Mouse (Mus musculus) lung, postnatal 0 days (tissue): ENCODE results near the gene Cd80. TPM values are rescaled to one million over a fixed set of nuclear protein-coding genes. Genes with fewer than 3 reads are reported as not detected.

Experiments used
- ATAC-seq: fragments of 200-750 bp; cut with Nextera tagmentation; 2 replicates; pipeline ENCODE4 v1.8.0; 2017; ENCODE audit warnings: moderate library complexity
- DNase-seq: peaks from one replicate; pipeline ENCODE4 v3.0.0-alpha.2; 2016; ENCODE audit warnings: low spot score
- H3K27ac ChIP-seq: fragments of 300-500 bp; sonication (generic); 2 replicates; pipeline ENCODE4 v1.5.1; 2014; ENCODE audit warnings: antibody characterized with exemption, mild to moderate bottlenecking, low read length, mixed read lengths
- H3K27me3 ChIP-seq: fragments of 300-500 bp; sonication (generic); replicated peaks from 2 replicates; pipeline ENCODE4 v1.6.1; 2014; ENCODE audit warnings: low read length, mixed read lengths; ENCODE audit not compliant: insufficient read depth
- H3K36me3 ChIP-seq: fragments of 300-500 bp; sonication (generic); 2 replicates; pipeline ENCODE4 v1.6.1; 2014; ENCODE audit warnings: low read length, mixed read lengths; ENCODE audit not compliant: insufficient read depth
- H3K4me1 ChIP-seq: fragments of 300-500 bp; sonication (generic); 2 replicates; pipeline ENCODE4 v1.6.1; 2014; ENCODE audit warnings: antibody characterized with exemption, low read depth, low read length, mixed read lengths; ENCODE audit not compliant: insufficient read depth
- H3K4me2 ChIP-seq: fragments of 300-500 bp; sonication (generic); replicated peaks from 2 replicates; pipeline ENCODE4 v1.6.1; 2014; ENCODE audit warnings: low read depth, mild to moderate bottlenecking, low read length, moderate library complexity, mixed read lengths
- H3K4me3 ChIP-seq: fragments of 300-500 bp; sonication (generic); 2 replicates; pipeline ENCODE4 v1.5.1; 2014; ENCODE audit warnings: low read depth, low read length
- H3K9ac ChIP-seq: fragments of 300-500 bp; sonication (generic); replicated peaks from 2 replicates; pipeline ENCODE4 v1.6.1; 2014; ENCODE audit warnings: low read depth, mild to moderate bottlenecking
- H3K9me3 ChIP-seq: fragments of 300-500 bp; sonication (generic); 2 replicates; pipeline ENCODE4 v1.6.1; 2016; ENCODE audit warnings: low read length, mixed read lengths
- CTCF ChIP-seq: IDR thresholded peaks from 2 replicates; pipeline ENCODE4 v1.5.1; 2016; ENCODE audit warnings: antibody characterized with exemption, mild to moderate bottlenecking
- EP300 ChIP-seq: IDR thresholded peaks from 2 replicates; pipeline ENCODE4 v1.6.1; 2016; ENCODE audit warnings: antibody characterized with exemption, mild to moderate bottlenecking, control low read depth
- WGBS: fragments of 180-500 bp; shearing (Covaris S2); extraction: QIAGEN DNeasy Blood & Tissue Kit; methylation state at CpG from one replicate; pipeline ENCODE4 v1.1.7; 2014; 5-methylcytosine and 5-hydroxymethylcytosine counted together
- polyA plus RNA-seq: library from polyadenylated mRNA; unstranded; fragments of >200 nt; fragmentation: Nextera tagmentation; extraction: Ambion mirVana; gene quantifications from 2 replicates; pipeline ENCODE4 v1.2.1, GENCODE M21; 2015

Cd80 gene
- polyA plus RNA-seq, 1 experiment from 2014 or later = 0.14 TPM

DNA sequence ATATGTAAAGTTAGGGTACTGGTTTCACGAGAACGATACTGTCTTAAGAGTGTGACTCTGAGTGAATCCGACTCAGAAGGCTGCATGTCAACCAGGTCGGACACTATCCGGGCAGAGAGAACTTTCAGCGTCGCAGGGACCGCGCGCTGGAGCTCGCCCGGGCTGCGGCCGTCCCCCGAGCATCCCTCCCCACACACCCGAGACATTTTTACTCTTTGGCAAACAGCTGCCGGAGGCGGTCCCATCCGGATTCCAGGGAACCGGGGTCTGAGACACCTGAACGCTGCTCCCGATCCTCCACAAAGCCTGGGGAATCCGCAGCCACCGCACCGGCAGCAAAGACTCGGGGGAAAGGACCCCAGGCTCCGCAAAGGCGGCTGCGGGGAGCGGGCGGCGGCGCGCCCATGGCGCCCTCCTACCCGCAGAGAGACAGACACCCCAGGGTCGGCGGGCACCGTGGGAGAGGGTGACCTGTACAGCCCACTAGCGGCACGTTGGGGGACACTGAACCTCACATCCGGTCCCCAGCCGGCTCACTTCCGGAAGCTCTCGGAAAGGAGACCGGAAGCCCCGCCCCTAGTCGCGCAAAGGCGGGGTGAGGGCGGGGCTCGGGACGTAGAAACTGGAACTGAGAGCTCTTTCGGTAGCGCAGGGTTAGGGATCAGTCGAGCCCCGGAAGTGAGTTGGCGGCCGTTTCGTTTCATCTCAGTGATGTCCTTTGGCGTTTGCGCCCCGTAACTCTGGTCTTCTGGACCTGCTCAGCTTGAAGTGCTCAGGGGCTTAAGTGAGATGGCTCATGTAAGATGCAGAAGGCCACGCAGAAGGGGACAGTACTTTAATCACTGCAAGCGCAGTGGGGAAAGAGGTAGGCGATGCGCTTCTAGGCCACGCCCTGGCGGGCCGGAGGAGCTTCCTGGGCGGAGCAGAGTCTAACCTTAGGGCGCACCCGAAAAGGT, 67.0 kb downstream of the Cd80 start, which contains the start of gene Timmdc1:
Gene Timmdc1, minus strand, starts transcription at position 535 of the 956 bp plus-strand sequence.
- under 1% methylated on average over 71 of the region's 73 CpGs for WGBS

DNA sequence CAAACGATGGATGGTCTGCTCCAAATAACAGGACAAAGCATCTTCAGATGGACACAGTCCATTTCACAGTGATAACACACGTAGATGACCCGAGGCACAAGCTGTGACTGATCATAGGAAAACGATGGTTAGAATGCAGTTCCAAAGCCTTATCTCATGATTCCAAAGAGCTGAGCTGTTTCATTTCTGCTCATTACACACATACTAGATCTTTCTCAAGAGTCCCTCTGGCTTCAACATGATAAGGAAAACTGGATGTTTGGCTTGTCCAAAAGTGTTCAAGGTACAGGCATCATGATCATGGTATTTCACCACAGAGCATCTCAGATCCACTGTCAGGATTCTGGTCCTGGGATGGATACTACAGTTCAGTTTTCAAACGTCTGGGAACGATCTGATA, 70.9 kb downstream of the Cd80 start:
- Histone ChIP-seq H3K4me2 (no peak overlapping the region), H3K4me1 (peaks cover 4% of the 10 kb centered on the region; the same call in 1 of the 2 replicates), H3K4me3 (no peak overlapping the region), H3K9ac (no peak overlapping the region), H3K27me3 (no peaks in the 10 kb centered on the region), H3K36me3 (peaks cover 27% of the 10 kb centered on the region; the same call in 1 of the 2 replicates), H3K27ac (no peak overlapping the region), H3K9me3 (no peaks in the 10 kb centered on the region)
- 81% methylated on average over 6 of the region's 6 CpGs for WGBS
- DNase-seq (no peak), ATAC-seq (no peak)
- TF ChIP-seq CTCF (no peak), EP300 (no peak)

More for the DNA sequence above, 67.0 kb downstream of the Cd80 start, which contains the start of gene Timmdc1:
- Histone ChIP-seq H3K4me3 (peak within 1 kb of the TSS; percentile 98), H3K27me3 (no peaks in the 10 kb centered on the region), H3K36me3 (peaks cover 16% of the 10 kb centered on the region; the same call in 1 of the 2 replicates), H3K4me2 (peak within 1 kb of the TSS; percentile 71), H3K4me1 (peaks cover 4% of the 10 kb centered on the region; the same call in 1 of the 2 replicates), H3K9ac (peak within 1 kb of the TSS; percentile 88), H3K9me3 (no peaks in the 10 kb centered on the region), H3K27ac (peak within 1 kb of the TSS; percentile 97)
- peak; percentile 50 for TF ChIP-seq CTCF
- TF ChIP-seq EP300 = peak; percentile 46; the same call in 1 of the 2 replicates
- peak; percentile 99 for ATAC-seq
- peak; percentile 98 for DNase-seq

GRCm38 (mm10) chr16:38536544-38537146, 81.3 kb downstream of the Cd80 start:
- Histone ChIP-seq H3K27me3 (no peaks in the 10 kb centered on the region), H3K9ac (no peak overlapping the region), H3K9me3 (no peaks in the 10 kb centered on the region), H3K27ac (no peak overlapping the region), H3K4me2 (no peak overlapping the region), H3K36me3 (peaks cover 4% of the 10 kb centered on the region; the same call in 1 of the 2 replicates), H3K4me3 (no peak overlapping the region), H3K4me1 (no peaks in the 10 kb centered on the region)
- ATAC-seq = peak; percentile 74
- TF ChIP-seq CTCF (peak; percentile 92), EP300 (no peak)
- peak; percentile 88 for DNase-seq
- 40% methylated on average over 8 of the region's 8 CpGs for whole genome bisulfite sequencing

DNA sequence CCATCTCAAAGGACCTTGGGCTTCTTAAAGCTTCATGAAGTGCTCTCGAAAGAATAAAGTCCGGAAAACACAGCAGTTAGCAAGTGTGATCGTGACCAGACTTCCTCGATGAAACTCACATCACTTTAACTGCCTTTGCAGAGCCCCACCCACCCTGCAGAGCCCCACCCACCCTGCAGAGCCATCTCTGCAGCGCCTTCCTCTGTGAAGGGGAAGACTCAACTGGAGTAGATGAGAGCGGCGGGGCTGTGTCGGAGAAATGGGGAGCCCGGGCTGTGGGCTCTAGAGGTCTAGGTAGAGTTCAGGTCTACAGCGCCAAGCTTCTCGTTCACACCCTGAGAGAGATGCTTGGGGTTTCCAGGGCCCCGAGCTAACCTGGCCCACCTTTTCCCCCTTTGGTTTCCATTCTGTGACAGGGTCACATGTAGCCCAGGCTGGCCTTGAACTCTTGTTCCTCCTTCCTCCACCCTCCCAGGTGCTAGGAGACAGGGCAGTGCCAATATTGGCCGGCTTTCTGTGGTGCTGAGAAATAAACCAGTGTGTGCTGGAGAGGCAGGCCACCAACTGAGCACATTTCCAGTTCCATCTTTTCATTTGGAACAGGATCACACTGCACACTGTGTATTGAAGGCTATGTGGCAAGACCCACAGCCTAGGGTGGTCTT, 83.5 kb downstream of the Cd80 start:
- Histone ChIP-seq H3K9ac (no peak overlapping the region), H3K9me3 (no peaks in the 10 kb centered on the region), H3K27me3 (no peaks in the 10 kb centered on the region), H3K27ac (no peak overlapping the region), H3K4me1 (no peaks in the 10 kb centered on the region), H3K4me2 (no peak overlapping the region), H3K4me3 (no peak overlapping the region), H3K36me3 (0 out of 2 replicates have a peak, but pooled peaks cover 4% of the 10 kb centered on the region)
- DNase-seq (no peak), ATAC-seq (no peak)
- TF ChIP-seq CTCF (no peak), EP300 (no peak)
- 83% methylated on average over 11 of the region's 13 CpGs for WGBS

Other genes starting within 250 kb of the Cd80 start
- gene Nr1i2, start 160.7 kb upstream of the Cd80 start, polyA plus RNA-seq = 0.05 and 0.10 TPM in 2 replicates
- 2.6 and 3.7 TPM in 2 replicates for gene Maats1, start 113.4 kb upstream of the Cd80 start, polyA plus RNA-seq
- gene Cox17, start 108.6 kb upstream of the Cd80 start, polyA plus RNA-seq = 205 and 218 TPM in 2 replicates
- gene Gm21987, start 108.5 kb upstream of the Cd80 start, polyA plus RNA-seq = not detected in 2 replicates
- 4.7 and 6.5 TPM in 2 replicates for gene Popdc2, start 93.4 kb upstream of the Cd80 start, polyA plus RNA-seq
- gene Pla1a, start 22.4 kb upstream of the Cd80 start, polyA plus RNA-seq = 1.2 and 1.6 TPM in 2 replicates
- 54.9 and 59.9 TPM in 2 replicates for gene Adprh, start 2.9 kb upstream of the Cd80 start, polyA plus RNA-seq
- 16.7 and 17.6 TPM in 2 replicates for gene Timmdc1, start 67.1 kb downstream of the Cd80 start, polyA plus RNA-seq
- 19.4 and 22.4 TPM in 2 replicates for gene Poglut1, start 94.7 kb downstream of the Cd80 start, polyA plus RNA-seq
- gene Tmem39a, start 103.1 kb downstream of the Cd80 start, polyA plus RNA-seq = 45.2 and 45.9 TPM in 2 replicates